Mouse (Mus musculus) megakaryocyte, embryonic 14.5 days (primary cell): ENCODE measurements around the gene Grin3b.

Experiments
- FLI1 ChIP-seq: IDR thresholded peaks from 2 replicates; pipeline ENCODE4 v1.6.1; 2012; ENCODE audit warnings: low read length, inconsistent platforms, mixed read lengths
- GATA1 ChIP-seq: IDR thresholded peaks from 3 replicates; pipeline ENCODE4 v1.6.1; 2012; ENCODE audit warnings: mixed read lengths, low read length, inconsistent platforms, borderline replicate concordance

DNA sequence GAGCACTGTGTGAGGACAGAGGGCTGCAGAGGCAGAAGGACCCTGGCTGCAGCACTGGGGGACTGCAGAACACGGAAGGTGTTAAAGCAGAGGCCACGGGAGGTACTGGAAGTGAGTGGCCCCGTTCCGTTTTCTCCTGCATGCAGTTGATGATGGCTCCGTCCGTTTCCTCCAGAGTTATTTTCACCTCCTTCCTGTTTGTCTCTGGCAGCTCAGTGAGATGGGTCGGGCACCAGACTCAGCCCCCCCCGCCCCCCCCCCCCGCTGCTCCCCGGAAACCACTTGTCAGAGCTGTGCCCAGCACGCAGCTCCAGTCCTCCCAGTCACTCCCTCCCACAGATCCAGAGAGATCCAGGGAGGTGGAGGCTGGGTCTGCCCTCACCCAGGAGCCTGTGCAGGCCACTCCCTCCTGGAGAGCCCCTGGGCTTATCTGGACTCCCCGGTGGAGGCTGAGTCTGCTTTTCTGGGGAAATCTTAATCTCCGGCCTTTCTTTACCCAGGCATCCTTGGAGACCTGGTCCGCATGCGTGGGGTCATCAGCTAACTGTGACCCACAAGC, 48.3 kb downstream of the Grin3b start:
- TF ChIP-seq FLI1 (no peak), GATA1 (no peak)
